Mouse (Mus musculus): ENCODE data around the gene Ptgds.

- TF ChIP-seq CTCF (conservative IDR thresholded peaks at IDR 0.05; ENCODE audit: insufficient read depth, insufficient read length, low read depth, low read length) (no peak), POLR2A (IDR thresholded peaks at IDR 0.05; ENCODE audit: low read depth, low read length) (no peak)
These were observed 13.5 kb downstream of the Ptgds start, which contains the start of gene Clic3 for GRCm38 (mm10) chr2:25456205-25456953.

Measured in kidney, adult 2 months (tissue).